Mouse (Mus musculus) midbrain, embryonic 13.5 days (tissue): Measurements from ENCODE around the gene Notum. TPM values are rescaled to one million over a fixed set of nuclear protein-coding genes. Genes with fewer than 3 reads are reported as not detected.

Source experiments
- ATAC-seq: fragments of 200-750 bp; cut with Nextera tagmentation; 2 replicates; pipeline ENCODE4 v1.8.0; 2017; ENCODE audit warnings: mild to moderate bottlenecking, moderate TSS enrichment, moderate library complexity
- H3K27ac ChIP-seq: fragments of 300-500 bp; sonication (generic); 2 replicates; pipeline ENCODE4 v1.5.1; 2015; ENCODE audit warnings: inconsistent platforms, mild to moderate bottlenecking, moderate library complexity
- H3K27me3 ChIP-seq: fragments of 300-500 bp; sonication (generic); 2 replicates; pipeline ENCODE4 v1.6.1; 2015; ENCODE audit warnings: mild to moderate bottlenecking, inconsistent platforms
- H3K36me3 ChIP-seq: fragments of 300-500 bp; sonication (generic); 2 replicates; pipeline ENCODE4 v1.6.1; 2015; ENCODE audit warnings: mild to moderate bottlenecking, inconsistent platforms
- H3K4me1 ChIP-seq: fragments of 300-500 bp; sonication (generic); replicated peaks from 2 replicates; pipeline ENCODE4 v1.6.1; 2015; ENCODE audit warnings: inconsistent platforms
- H3K4me2 ChIP-seq: fragments of 300-500 bp; sonication (generic); replicated peaks from 2 replicates; pipeline ENCODE4 v1.6.1; 2015; ENCODE audit warnings: moderate library complexity, mild to moderate bottlenecking, inconsistent platforms
- H3K4me3 ChIP-seq: fragments of 300-500 bp; sonication (generic); replicated peaks from 2 replicates; pipeline ENCODE4 v1.5.1; 2015; ENCODE audit warnings: mild to moderate bottlenecking, inconsistent platforms
- H3K9ac ChIP-seq: fragments of 300-500 bp; sonication (generic); replicated peaks from 2 replicates; pipeline ENCODE4 v1.6.1; 2015; ENCODE audit warnings: mild to moderate bottlenecking, inconsistent platforms
- H3K9me3 ChIP-seq: fragments of 300-500 bp; sonication (generic); 2 replicates; pipeline ENCODE4 v1.6.1; 2016; ENCODE audit warnings: mild to moderate bottlenecking, inconsistent platforms
- WGBS: fragments of 180-500 bp; shearing (Covaris S2); methylation state at CpG from one replicate; pipeline ENCODE4 v1.1.7; 2015; 5-methylcytosine and 5-hydroxymethylcytosine counted together
- microRNA-seq: library from miRNA; unstranded; fragments of <30 nt; microRNA quantifications from one replicate; pipeline ENCODE4, GENCODE M21; 2016
- polyA plus RNA-seq: library from polyadenylated mRNA; unstranded; fragments of >200 nt; fragmentation: Nextera tagmentation; extraction: Ambion mirVana; gene quantifications from 2 replicates; pipeline ENCODE4 v1.2.1, GENCODE M21; 2015

The Notum gene
- polyA plus RNA-seq, 1 experiment from 2014 or later: 0.65 TPM

DNA sequence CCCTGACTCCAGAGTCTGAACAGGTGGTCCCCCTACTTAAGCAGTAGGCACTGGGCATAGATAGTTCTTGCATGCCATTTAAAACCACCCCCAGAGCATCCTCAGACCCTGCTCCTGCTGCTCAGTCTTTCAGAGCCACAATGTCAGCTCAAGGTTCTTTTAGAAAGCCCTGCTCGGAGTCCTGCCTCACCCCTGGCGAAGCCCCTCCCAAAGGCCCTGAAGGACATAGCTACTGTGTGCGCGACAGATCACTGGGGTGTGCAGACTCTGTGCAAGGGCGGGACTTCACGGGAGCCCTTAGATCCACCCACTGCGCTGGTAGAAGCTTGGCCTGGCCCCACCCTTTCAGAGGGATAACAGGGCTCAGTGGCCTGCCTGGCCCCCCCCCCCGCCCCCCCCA, 51.7 kb downstream of the Notum start:
- Histone ChIP-seq H3K36me3 (peaks cover 78% of the 10 kb centered on the region), H3K4me2 (no peak overlapping the region), H3K4me1 (peaks cover 20% of the 10 kb centered on the region), H3K9me3 (no peaks in the 10 kb centered on the region), H3K4me3 (no peak overlapping the region), H3K9ac (no peak overlapping the region), H3K27ac (no peak overlapping the region), H3K27me3 (peaks cover 17% of the 10 kb centered on the region; the same call in 1 of the 2 replicates)
- ATAC-seq: no peak
- 32% methylated on average over 8 of the region's 8 CpGs for WGBS

DNA sequence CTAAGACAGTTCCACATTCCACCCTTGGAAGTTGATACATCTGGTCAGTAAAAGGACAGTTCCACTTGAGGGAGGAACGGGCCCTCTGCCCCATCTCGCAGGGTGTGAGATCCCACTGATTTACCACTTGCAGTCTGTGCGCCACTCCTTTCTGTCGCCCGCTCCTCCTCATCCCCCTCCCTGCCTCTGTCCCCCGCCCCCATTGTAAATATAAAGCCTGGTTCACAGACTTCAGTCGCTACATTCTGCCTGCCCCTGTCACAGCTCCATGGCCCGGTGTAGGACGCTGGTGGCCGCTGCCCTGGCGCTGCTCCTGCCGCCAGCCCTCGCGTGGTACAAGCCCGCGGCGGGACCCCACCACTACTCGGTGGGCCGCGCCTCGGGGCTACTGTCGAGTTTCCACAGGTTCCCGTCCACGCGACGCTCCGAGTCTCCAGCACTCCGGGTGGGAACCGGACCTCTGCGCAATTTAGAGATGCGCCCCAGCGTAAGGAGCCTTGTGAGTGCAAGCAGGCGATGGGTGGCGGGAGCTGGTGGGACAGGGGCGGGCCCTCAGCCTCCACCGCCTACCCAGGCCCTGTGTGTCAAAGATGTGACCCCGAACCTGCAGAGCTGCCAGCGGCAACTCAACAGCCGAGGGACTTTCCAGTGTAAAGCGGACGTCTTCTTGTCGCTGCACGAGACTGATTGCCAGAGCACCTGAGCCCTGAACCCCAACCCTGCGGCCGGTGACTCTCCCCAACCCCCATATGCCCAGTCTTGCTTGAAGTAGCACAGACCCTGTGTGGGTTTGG, 52.5 kb downstream of the Notum start, which contains the start of gene Npb:
TSS of gene Npb (plus strand) at position 237 of the 794 bp plus-strand sequence.
- ATAC-seq: 0 out of 2 replicates have a peak, but pooled peaks have one; percentile 19
- H3K27ac ChIP-seq: no peak within 1 kb of the TSS
- peaks cover 78% of the 10 kb centered on the region for H3K36me3 ChIP-seq
- 7% methylated on average over 45 of the region's 45 CpGs for WGBS
- peaks cover 18% of the 10 kb centered on the region for H3K4me1 ChIP-seq
- H3K4me3 ChIP-seq: peak within 1 kb of the TSS; percentile 20; the same call in 1 of the 2 replicates
- peak within 1 kb of the TSS; percentile 54 for H3K9ac ChIP-seq
- no peaks in the 10 kb centered on the region for H3K9me3 ChIP-seq
- H3K27me3 ChIP-seq: peaks cover 17% of the 10 kb centered on the region; the same call in 1 of the 2 replicates
- peak within 1 kb of the TSS; percentile 43 for H3K4me2 ChIP-seq

DNA sequence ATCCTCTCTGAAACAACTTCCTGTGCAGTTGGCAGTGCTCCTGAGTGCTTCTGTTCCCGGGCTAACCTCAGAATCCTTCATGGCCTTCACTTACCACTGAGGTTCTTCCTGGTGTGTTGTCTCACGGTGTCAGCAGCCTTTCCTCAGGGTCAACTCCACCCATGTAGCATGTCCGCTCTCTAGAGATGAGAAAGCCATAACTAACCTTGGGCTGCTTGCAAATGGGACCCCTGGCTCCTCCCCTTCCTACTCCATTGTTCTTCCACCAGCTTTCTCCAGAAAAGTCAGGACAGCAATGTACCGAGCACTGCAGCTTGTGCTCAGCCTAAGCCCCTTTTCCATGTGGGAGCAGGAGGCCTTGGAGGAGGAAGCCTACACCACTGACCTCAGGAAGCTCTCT, 54.2 kb downstream of the Notum start:
- no peak for ATAC-seq
- Histone ChIP-seq H3K4me2 (no peak overlapping the region), H3K27ac (no peak overlapping the region), H3K4me3 (no peak overlapping the region), H3K4me1 (peaks cover 18% of the 10 kb centered on the region), H3K9me3 (no peaks in the 10 kb centered on the region), H3K27me3 (peaks cover 17% of the 10 kb centered on the region; the same call in 1 of the 2 replicates), H3K36me3 (peaks cover 78% of the 10 kb centered on the region), H3K9ac (no peak overlapping the region)
- 79% methylated on average over 4 of the region's 4 CpGs for WGBS

DNA sequence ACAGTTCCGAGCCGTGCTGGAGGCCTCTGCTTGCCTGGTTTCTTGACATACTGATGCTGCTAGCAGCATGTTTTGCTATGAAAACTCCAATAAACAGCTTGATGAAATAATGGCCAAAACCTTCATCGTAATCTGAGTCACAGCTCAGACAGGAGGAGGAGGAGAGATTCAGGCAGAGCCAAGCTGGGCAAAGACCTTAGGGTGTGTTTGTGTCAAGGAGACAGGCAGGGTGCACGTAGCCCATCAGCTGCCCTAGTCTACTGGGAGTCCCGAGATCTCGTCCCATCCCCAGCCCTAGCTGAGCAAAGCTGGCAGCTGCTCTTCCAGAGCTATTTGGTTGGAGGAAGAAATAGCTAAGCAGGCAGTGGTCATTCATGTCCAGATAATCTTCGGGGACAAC, 55.3 kb downstream of the Notum start:
- Histone ChIP-seq H3K9ac (no peak overlapping the region), H3K27ac (no peak overlapping the region), H3K4me1 (peaks cover 18% of the 10 kb centered on the region), H3K36me3 (peaks cover 76% of the 10 kb centered on the region), H3K4me3 (no peak overlapping the region), H3K9me3 (no peaks in the 10 kb centered on the region), H3K27me3 (peaks cover 17% of the 10 kb centered on the region; the same call in 1 of the 2 replicates), H3K4me2 (no peak overlapping the region)
- 94% methylated on average over 7 of the region's 7 CpGs for WGBS
- no peak for ATAC-seq

Small RNA genes lying within 50 kb of the gene (microRNA-seq; reads per million reads assigned to microRNA genes)
- 1.4 reads per million for gene Mir6936

Other genes starting within 250 kb of the Notum start
- 35.0 and 38.1 TPM in 2 replicates for gene Nploc4, start 223.5 kb downstream of the Notum start, polyA plus RNA-seq
- not detected in 2 replicates for gene Tspan10, start 218.5 kb downstream of the Notum start, polyA plus RNA-seq
- 0.19 and 0.30 TPM in 2 replicates for gene Pde6g, start 207.7 kb downstream of the Notum start, polyA plus RNA-seq
- gene Oxld1, start 203.1 kb downstream of the Notum start, polyA plus RNA-seq: 10.6 and 12.5 TPM in 2 replicates
- 26.1 and 28.7 TPM in 2 replicates for gene Ccdc137, start 203.1 kb downstream of the Notum start, polyA plus RNA-seq
- 64.7 and 67.8 TPM in 2 replicates for gene Arl16, start 193.6 kb downstream of the Notum start, polyA plus RNA-seq
- 111 and 113 TPM in 2 replicates for gene Mrpl12, start 176.6 kb downstream of the Notum start, polyA plus RNA-seq
- gene Slc25a10, start 169.3 kb downstream of the Notum start, polyA plus RNA-seq: 28.2 and 29.2 TPM in 2 replicates
- 0.20 and 0.32 TPM in 2 replicates for gene Gcgr, start 130.5 kb downstream of the Notum start, polyA plus RNA-seq
- gene Mcrip1, start 111.4 kb downstream of the Notum start, polyA plus RNA-seq: 240 and 242 TPM in 2 replicates
- not detected in 2 replicates for gene Ppp1r27, start 110.0 kb downstream of the Notum start, polyA plus RNA-seq
- 279 and 297 TPM in 2 replicates for gene P4hb, start 87.9 kb downstream of the Notum start, polyA plus RNA-seq
- 452 and 461 TPM in 2 replicates for gene Arhgdia, start 79.6 kb downstream of the Notum start, polyA plus RNA-seq
- 303 and 358 TPM in 2 replicates for gene Alyref, start 62.8 kb downstream of the Notum start, polyA plus RNA-seq
- gene Anapc11, start 62.8 kb downstream of the Notum start, polyA plus RNA-seq: 180 and 183 TPM in 2 replicates
- gene Npb, start 52.7 kb downstream of the Notum start, polyA plus RNA-seq: 0.54 and 0.95 TPM in 2 replicates
- gene Pcyt2, start 43.2 kb downstream of the Notum start, polyA plus RNA-seq: 167 TPM in 2 replicates
- 42.7 and 51.3 TPM in 2 replicates for gene Sirt7, start 35.9 kb downstream of the Notum start, polyA plus RNA-seq
- gene Mafg, start 27.6 kb downstream of the Notum start, polyA plus RNA-seq: 24.4 and 31.2 TPM in 2 replicates
- gene Pycr1, start 17.4 kb downstream of the Notum start, polyA plus RNA-seq: 23.2 and 25.0 TPM in 2 replicates
- 0.78 and 0.84 TPM in 2 replicates for gene Myadml2, start 13.0 kb downstream of the Notum start, polyA plus RNA-seq
- gene Aspscr1, start 11.8 kb upstream of the Notum start, polyA plus RNA-seq: 149 and 154 TPM in 2 replicates
- gene Cenpx, start 52.6 kb upstream of the Notum start, polyA plus RNA-seq: 99.9 and 112 TPM in 2 replicates
- 60.6 and 71.8 TPM in 2 replicates for gene Lrrc45, start 52.8 kb upstream of the Notum start, polyA plus RNA-seq
- gene Rac3, start 60.3 kb upstream of the Notum start, polyA plus RNA-seq: 206 and 218 TPM in 2 replicates
- 6.5 and 7.3 TPM in 2 replicates for gene Dcxr, start 66.1 kb upstream of the Notum start, polyA plus RNA-seq
- 0.32 and 0.38 TPM in 2 replicates for gene Cbr2, start 70.9 kb upstream of the Notum start, polyA plus RNA-seq
- 2.7 and 3.1 TPM in 2 replicates for gene Hmga1b, start 101.6 kb upstream of the Notum start, polyA plus RNA-seq
- gene Rfng, start 123.0 kb upstream of the Notum start, polyA plus RNA-seq: 84.6 TPM in 2 replicates
- 268 and 273 TPM in 2 replicates for gene Gps1, start 123.1 kb upstream of the Notum start, polyA plus RNA-seq
- 51.4 and 55.7 TPM in 2 replicates for gene Dus1l, start 135.2 kb upstream of the Notum start, polyA plus RNA-seq
- gene Fasn, start 163.4 kb upstream of the Notum start, polyA plus RNA-seq: 83.6 and 89.2 TPM in 2 replicates